Mouse (Mus musculus) embryo, embryonic 10 days (tissue): ENCODE results near the gene Ccdc157.
A peak's percentile ranks its signal among the peaks of the same experiment; 100 is the strongest.

Source experiments
- DNase-seq: peaks from one replicate; pipeline ENCODE4 v3.0.0-alpha.2; 2015; ENCODE audit warnings: low spot score

Ccdc157 gene

DNA sequence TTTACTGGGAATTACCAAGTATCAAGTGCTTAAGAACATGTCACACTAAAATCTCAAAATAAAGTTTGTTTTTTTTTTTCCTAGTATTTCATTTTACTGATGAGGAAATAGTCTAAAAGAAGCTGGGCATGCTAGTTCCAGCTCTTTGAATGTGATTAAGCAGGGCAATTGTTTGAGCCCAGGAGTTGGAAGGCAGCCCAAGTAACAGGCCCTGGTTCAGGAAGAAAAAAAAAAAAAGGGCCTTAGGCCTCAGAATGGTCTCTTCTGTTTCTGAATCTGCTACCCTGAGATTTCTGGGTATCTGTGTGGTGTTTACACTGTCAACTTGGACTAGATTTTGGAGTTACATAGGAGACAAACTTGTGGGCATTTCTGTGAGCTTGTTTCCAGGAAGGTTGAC lies 23.4 kb upstream of the Ccdc157 start:
- no peak for DNase-seq

DNA sequence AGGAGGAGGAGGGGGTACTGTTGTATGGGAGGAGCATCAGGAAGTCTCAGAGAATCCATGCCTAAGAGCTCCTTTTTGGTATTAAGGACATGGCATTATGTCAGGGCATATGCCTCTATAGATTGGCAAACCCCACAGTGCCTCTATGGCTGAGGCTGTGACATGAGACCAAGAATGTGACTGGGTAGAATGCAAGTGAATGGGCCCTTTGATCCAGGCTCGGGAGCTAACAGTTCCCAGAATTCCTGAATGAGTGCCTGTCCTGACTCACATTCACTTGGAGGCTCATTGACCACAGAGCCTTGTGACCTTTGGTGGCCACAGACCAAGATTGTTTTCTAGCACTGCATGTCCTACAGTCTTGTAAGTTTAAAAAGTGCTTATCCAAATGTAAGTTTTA lies 22.0 kb upstream of the Ccdc157 start:
- peak; percentile 16 for DNase-seq

DNA sequence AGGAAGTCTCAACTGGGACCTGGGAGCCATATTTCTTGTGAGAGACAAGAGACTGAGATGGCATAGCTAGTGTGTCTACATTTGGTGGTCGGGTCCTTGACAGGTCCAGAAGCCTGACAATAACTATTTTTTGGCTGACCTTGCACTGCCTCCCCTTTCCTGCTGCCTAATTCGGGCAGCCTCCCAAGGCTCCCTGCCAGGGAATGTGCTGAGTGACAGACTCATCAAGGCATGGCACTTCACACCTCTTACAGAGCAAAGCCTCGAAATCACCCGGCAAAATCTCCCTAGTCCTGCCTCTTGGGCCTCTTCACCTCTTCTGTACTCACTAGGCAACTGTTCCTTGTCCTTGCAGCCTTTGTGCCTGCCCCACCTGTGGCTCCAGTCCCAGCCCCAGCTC lies 17.6 kb upstream of the Ccdc157 start:
- no peak for DNase-seq

DNA sequence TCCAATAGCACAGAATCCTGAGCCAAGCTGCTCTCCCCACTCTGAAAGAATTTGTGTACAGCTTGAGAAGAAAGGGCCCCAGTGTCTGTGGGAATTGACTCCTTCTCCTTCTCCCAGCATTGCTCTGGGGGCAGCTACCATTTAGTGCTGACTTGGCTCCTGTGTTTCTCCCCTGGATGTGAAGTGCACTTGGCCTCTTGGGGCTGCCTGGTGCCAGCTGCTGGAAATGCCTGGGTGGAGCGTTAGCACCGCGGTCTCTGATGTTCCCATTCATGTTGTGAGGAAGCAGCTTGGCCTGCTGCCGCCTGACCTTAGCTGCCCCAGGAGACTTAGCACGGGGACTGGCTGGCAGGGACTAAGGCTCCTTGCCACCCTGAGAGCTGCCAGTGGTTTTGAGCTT lies 14.5 kb upstream of the Ccdc157 start:
- no peak for DNase-seq

DNA sequence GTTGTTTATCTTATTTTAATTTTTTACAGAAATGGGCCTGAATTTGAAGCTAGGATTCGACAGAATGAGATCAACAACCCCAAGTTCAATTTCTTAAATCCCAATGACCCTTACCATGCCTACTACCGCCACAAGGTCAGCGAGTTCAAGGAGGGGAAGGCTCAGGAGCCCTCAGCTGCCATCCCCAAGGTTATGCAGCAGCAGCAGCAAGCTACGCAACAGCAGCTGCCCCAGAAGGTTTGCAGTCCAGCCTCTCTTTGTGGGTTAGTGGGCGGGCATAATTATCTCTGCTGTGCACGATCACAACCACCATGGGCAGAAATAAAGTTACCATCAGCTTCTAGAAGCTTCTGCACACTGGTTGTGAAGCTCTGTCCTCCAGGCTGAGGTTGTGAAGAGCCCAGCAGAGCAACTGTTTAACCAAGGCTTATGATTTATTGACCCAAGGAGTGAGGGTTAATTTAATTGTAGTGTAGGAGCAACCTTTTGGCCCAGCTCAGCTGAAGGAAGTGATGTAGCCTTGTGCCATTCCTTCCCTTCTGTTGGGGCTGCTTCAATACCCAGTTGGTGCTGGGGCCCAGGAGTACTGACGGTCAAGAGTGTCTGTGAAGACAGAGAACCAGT lies 6.5 kb upstream of the Ccdc157 start:
- DNase-seq, result no peak

DNA sequence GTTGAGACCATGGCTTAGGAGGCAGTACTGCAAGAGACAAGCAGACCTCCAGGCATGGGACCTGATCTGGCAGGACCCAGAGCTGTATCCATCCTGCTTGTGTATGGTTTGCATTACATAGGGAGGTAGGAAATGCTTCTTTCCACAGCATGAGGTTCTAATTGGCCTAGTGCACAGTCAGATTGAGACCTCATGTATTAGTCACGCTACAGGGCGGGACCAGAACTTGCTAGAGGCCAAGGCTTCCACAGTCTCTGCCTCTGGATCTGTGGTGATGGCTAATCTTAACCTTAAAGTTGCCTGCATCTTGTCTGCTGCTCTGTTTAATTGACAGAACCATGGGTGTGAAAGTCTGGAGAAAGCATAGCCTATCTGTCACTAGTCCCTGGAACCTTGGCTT lies 4.6 kb upstream of the Ccdc157 start:
- no peak for DNase-seq

DNA sequence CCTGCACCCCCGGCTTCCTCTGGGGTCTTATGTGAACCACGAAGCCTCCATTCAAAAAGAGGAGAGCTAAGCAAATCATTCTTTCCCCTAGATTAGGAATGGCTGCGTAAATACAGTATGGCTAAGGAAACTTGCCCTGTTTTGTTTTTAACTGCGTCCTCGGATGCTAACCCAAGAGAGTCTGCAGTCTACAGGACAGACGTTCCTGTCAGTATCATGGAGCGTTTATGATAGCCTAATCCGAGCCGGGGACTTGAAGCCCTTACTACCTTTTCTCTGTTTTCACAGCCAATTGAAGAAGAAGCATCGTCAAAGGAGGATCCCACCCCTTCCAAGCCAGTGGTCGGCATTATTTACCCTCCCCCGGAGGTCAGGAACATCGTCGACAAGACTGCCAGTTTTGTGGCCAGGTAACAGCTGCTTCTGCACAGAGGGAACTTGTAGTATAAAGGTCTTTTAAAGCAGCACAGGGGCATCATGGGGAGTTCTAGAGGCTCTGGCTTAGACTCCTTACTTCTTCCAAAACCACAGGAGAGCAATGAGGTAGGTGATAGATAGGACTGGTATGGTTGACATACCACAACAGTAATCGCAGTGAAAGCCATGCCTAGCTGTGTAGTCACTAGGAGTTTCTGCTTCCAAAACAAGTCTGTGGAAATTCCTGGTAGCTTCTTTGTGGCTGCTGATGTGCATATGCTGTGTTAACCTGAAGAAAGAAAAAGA lies 826 bp upstream of the Ccdc157 start:
- DNase-seq, result no peak

DNA sequence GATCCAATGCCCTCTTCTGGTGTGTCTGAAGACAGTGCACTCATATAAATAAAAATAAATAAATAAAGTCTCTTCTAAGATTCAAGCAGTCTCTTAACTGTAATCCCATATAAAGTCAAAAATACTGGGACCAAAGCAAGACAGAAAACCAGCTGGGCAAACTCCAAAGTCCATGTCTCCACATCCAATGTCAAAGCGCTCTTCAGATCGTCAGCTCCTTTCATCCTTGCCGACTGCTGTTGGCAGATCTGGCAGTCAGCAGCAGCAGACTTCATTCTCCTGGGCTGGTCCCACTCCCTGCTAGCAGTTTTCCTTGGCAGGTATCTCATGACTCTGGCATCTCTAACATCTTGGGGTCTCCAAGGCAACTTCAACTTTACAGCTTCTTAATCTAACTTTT lies 1.4 kb downstream of the Ccdc157 start:
- DNase-seq, result no peak

DNA sequence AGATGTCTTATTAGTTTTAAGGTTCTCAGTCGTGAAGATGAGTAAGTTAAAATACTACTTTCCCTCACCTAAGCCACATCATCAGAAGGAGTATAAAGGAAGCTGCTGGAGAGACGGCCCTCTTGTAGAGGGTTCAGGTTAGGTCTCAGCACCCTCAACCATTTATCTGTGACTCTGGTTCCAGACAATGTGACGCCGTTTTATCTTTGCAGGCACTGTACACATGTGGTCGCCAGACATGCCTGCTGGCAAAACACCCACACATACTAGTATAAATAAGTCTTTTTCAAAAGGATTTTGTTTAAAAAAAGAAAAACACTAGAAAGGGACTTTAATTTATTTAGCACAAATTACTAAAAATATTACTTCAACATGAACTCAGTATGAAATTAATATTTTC lies 4.5 kb downstream of the Ccdc157 start:
- DNase-seq, result no peak

DNA sequence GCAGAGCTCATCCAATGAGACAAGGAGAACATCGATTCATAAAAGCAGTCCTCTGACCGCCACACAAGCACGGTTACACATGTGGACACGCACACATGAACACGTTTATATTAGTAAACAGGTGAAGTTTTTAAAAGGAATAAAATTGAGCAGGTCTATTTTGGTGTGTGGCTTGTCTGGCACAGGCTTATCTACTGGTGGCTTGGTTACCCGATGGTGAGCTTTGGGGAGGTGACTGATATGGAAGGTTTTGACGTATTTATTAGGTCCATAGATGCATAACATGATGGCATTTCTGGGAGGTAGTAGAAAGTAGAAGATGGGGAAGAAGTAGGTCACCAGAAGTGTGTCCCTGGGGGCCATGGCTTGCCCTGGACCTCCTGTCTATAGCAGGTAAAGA lies 6.4 kb downstream of the Ccdc157 start:
- no peak for DNase-seq

DNA sequence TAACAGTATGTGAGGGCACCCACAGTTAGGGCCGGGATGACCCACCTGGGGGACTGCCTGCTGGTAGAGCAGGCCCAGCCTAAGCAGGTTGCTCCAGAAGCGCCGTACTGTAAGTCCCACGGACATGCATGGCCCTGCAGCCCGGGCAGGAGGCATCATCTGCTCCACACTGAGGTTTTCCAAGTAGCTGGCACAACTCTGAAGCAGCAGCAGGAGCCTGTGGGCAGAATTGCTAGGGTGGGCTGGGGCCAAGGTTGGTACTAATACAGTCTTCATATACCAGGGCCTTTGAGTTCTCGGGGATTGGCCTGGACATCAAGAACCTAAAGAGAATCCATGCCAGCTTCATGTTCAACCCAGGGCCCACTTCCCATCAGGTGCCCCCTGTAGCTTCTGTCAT lies 10.2 kb downstream of the Ccdc157 start:
- DNase-seq, result no peak

DNA sequence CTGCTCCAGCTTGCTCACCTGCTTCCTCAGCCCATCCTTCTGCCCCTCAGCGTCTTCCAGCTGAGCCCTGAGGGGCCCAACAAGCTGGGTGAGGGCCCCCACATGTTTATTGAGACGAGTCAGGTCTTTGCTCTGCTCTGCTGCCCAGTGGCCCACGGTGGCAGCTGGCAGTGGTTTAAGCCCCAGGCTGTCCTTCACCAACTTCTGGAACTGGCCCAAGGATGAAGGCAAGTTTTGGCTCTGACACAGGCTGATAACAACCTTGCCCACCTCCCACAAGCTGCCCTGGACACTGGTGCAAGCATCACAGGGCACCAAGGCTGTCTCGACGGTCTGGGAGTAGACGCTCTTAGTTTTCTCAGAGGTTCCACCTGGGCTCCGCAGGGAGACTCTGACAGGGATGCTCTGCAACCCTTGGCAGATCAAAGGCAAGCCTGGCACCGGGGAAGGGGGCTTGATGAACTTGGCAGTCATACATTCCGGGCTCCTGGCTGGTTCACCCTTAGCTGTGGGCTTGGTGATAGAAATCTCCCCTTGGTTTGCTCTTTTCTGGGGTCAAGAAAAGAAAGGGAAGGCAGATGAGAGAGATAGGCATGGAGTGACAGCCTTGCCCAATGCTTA lies 11.4 kb downstream of the Ccdc157 start:
- no peak for DNase-seq

DNA sequence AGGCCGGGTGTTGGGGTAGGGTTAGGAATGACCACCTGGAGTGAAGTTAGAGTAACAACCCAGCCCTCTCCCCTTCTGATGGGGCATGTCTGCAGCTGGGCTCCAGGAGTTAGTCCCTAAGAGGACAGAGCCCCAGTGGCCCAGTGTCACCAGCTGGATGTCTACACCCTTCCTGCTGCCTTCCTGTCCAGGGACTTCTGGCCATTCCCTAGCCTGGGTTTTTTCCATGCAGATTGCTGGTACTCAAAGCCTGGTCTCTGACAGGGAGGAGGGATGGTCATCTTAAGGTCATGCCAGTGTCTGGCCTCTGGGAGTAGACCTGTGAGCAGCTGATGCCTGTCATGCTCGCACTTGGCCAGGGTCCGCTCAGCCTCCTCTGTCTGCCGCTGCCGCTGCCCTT lies 12.0 kb downstream of the Ccdc157 start:
- no peak for DNase-seq

DNA sequence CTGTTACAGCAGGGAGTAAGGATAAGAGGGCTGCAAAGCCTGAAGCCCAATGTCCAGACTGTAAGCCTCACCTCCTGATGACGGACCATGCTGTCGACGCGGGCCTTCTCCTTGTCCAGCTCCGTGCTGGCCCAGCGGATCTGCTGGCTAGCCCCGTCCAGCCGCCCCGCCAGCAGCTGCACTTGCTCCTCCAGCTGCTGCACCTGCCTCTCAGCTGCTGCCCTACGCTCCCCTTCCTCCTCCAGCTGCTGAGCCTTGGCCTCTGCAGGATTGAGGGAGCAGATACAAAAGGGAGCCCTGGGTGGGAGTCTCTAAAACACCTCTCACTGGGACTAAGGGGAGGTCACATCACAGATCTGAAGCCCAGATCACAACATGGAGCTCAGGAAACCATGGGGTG lies 13.0 kb downstream of the Ccdc157 start:
- no peak for DNase-seq

DNA sequence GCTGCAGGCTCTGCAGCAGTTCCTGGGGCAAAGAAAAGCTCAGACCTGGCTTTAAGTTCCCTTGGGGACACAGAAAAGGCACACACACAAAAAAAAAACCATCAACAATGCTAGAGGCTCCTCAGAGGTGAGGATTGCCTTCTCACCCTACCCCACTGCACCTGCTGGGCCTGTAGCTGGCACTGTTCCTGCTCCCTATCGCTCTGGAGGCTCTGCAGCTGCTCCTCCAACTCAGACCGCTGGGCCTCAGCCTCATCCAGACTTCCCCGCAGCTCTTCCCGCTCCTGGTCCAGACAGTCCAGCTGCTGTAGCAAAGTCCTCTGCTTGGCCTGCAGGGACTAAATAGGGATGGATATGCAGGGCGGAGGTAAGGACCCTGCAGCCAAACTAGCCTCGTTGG lies 13.7 kb downstream of the Ccdc157 start:
- DNase-seq, result no peak

DNA sequence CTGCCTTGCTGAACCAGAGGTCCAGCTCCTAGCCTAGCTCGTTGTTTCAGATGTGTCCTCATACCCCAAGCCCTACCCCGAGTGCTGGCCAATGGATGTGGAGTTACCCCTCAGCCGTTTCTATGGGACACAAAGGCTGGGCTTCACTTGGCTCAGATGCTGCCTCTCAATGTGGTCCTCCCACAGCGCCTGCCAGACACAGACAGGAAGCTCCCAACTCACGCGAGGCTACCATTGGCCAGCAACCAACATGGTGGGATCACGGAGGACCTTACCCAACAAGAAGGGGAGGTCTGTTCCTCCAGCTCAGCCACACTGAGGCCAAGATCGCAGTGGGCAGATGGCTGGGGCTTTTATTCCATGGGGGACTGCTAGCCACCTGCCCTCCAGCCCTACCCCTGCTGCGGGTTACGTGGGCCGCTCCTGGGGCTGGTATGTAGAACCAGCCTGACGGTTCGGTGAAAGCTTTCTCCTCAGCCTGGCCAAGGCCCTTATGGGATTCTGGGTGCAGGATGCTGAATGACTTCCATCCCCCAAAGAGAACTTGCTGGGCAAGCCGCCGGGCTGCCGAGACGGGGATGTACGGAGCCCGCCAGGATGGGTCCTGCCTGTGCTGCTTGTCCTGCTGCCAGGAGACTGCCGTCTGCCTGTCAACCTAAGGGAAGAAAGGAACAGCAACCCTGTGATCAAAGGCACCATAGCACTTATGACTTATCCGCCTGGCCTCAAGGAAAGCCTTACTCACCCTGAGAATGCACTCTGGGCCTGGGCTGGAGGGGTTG lies 16.6 kb downstream of the Ccdc157 start:
- no peak for DNase-seq

DNA sequence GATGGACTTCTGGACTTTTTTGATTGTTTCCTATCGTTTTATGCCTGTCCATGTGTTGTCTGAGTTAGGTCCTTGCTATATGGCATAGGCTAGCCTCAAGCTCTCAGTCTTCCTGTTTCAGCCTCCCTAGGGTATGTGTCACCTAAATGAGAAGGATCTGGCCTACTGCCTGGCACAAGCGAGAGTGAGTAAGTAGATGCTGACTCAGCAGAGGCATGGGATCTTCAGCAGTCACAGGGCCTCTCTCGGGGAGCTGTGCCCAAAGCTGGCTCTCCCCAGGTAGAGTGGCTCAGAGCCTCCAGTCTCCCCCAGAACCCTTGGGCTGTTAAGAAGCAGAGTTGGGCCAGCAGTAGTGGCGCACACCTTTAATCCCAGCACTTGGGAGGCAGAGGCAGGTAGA lies 17.7 kb downstream of the Ccdc157 start:
- no peak for DNase-seq

DNA sequence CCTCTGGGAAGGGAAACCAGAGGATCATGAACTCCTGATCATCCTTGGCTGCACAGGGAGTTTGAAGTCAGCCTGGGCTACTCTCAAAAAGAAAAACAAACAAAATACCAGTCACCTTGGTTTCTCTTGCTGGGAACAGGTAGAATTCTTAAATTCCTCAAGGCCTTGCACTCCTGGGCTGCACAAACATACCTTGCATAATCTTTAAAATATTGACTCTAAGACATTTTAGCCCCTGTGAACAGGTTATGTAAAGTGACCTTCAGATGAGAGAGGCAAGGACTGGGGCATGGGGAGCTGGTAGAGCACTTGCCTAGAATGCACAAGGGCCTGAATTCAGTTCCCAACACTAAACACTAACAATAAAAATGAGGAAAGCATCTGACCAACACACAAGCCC lies 18.6 kb downstream of the Ccdc157 start:
- DNase-seq, result no peak

DNA sequence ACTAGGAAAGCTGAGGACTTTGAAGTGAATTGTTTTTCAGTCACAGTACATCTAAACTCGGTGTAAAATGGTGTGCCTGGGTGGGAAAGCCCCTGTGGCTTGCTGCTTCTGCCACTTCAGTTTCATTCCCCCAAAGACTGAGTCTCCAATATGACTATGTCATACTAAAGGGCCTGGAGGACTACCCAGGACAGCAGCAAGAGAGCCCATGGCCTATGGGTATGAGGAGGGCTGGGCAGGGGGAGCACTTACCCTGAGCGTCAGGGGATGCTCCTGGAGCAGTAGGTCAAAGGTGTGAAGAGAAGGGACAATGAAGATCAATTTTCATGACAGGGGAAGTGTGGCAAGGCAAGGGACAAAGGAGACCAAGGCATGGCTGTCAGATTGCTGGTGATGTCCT lies 21.1 kb downstream of the Ccdc157 start:
- no peak for DNase-seq

DNA sequence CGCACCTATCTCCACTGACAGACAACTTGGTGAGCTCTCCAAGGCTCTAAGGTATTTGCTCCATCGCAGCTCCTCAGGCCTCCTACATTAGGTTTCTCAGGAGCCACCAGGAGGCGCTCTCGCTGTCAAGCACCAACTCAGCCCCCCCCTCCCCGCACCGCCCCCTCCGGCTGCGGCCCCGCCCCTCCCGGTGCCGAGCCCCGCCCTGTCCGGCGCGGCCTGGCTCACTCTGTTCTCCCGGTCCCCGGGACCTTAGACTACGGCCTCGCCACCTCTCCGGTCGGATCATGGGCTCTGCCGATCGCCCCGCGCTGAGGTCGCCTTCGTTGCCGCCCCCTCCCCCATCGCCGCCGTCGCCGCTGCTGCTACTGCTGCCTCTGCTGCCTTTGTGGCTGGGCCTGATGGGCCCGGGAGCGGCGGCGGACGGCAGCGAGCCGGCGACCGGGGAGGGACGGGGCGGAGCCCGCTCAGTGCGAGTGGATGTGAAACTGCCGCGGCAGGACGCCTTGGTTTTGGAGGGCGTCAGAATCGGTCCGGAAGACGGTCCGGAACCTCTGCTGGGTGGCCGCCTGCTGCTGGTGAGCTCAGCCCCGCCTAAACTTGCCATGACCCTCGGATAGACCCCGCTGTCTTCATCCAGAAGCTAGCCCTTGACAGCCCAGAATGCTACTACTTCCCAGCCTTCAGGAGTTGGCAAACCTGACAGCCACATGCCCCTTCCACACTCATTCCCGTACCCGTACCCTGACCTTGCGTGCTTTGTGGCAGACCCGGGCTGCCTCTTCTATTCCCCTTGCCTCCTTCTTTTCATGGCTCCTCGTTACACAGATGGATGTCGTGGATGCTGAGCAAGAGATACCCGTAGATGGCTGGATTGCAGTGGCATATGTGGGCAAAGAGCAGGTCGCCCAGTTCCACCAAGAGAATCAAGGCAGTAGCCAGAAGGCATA lies 24.8 kb downstream of the Ccdc157 start, which contains the start of gene Rnf215:
Gene Rnf215 (plus strand): TSS at position 217 of the 950 bp plus-strand sequence.
- peak; percentile 91 for DNase-seq

DNA sequence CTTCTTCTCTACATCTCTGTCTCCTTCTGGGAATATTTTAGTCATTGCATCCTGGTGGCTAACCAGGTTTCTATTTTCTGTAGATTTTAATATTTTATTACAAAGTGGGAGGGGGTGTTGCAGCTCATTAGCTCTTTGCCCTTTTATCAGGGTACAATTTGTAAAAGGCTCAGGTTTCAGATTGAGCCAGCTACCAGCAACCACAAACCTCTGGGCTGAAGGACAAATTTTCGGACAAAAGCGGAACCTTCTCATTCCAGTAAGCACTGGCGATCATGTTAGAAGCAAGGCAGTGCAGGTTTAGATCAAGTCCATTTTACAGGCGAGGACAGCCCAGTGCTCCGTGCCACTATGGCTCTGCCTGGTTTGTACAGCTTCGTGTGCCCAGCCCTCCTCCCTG lies 25.7 kb downstream of the Ccdc157 start:
- no peak for DNase-seq

DNA sequence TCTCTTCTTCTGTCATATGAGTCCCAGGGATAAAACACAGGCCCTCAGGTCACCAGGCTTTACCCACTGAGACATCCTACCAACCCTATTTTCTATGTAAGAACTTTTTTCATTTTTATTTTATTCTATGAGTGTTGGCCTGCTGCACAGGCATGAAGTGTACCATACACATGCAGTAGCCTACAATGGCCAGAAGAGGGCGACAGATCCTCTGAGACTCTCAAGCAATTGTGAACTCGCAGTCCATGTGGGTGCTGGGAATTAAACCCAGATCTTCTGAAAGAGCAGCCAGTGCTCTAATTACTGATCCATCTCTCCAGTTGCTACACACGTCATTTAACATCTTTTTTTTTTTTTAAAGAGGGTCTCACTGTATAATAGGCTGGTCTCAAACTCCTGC lies 26.6 kb downstream of the Ccdc157 start:
- DNase-seq, result peak; percentile 38
